Mouse (Mus musculus) brain, embryonic 14.5 days (tissue): ENCODE data around the gene Tenm3.

ENCODE experiments used
- CTCF ChIP-seq: fragments of 200-500 bp; IDR thresholded peaks from 2 replicates; pipeline ENCODE4 v1.5.1; 2012; ENCODE audit warnings: inconsistent platforms, mild to moderate bottlenecking, moderate library complexity, borderline replicate concordance; ENCODE audit not compliant: insufficient read depth, insufficient read length; ENCODE audit errors: extremely low read depth
- POLR2A ChIP-seq: fragments of 200-500 bp; IDR thresholded peaks from 2 replicates; pipeline ENCODE4 v1.6.1; 2012; ENCODE audit warnings: mild to moderate bottlenecking, inconsistent platforms, borderline replicate concordance; ENCODE audit not compliant: poor library complexity, insufficient read depth, insufficient read length, severe bottlenecking; ENCODE audit errors: extremely low read depth

DNA sequence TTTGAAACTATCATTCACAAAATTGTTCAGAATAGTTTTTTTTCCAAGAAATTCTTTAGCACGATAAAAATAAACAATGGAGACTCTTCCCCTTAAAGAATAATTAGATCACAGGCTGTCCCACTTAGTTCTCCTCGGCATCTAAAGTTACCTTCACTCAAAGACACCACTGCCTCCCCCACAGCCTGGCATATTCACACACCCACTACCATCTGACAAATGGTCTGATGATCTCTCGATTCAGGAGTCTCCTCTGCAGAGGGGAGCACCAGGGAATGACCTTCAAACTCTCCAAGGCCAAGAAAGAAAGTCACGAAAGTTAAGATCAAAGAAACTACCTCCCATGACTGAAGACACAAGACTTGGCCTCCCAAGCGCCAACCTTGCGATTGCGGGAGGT, 329.9 kb downstream of the Tenm3 start:
- TF ChIP-seq POLR2A (no peak), CTCF (no peak)
